Mouse (Mus musculus) heart, embryonic 14.5 days (tissue): ENCODE data around the gene OR5BS1P. TPM values are rescaled to one million over a fixed set of nuclear protein-coding genes. Genes with fewer than 3 reads are reported as not detected.

Source experiments
- ATAC-seq: fragments of 200-750 bp; cut with Nextera tagmentation; 2 replicates; pipeline ENCODE4 v1.8.0; 2017; ENCODE audit warnings: low read depth, moderate TSS enrichment; ENCODE audit not compliant: insufficient number of reproducible peaks, insufficient read depth, low FRiP score
- H3K27ac ChIP-seq, 2 experiments: fragments of 200-500 bp in 1 of 2; fragments of 300-500 bp in 1 of 2; sonication (generic) in 1 of 2; replicated peaks in 1 of 2; 2 replicates each; pipeline ENCODE4 v1.5.1; 2012 to 2014; ENCODE audit warnings: low read depth in 2 of 2, low read length in 2 of 2, control low read depth in 1 of 2, mild to moderate bottlenecking in 1 of 2, mixed read lengths in 1 of 2; ENCODE audit not compliant: control insufficient read depth in 1 of 2, insufficient read depth in 1 of 2
- H3K27me3 ChIP-seq: fragments of 300-500 bp; sonication (generic); 2 replicates; pipeline ENCODE4 v1.6.1; 2014; ENCODE audit warnings: mild to moderate bottlenecking, low read length, control low read depth; ENCODE audit not compliant: control insufficient read depth, insufficient read depth
- H3K36me3 ChIP-seq: fragments of 300-500 bp; sonication (generic); 2 replicates; pipeline ENCODE4 v1.6.1; 2014; ENCODE audit warnings: mild to moderate bottlenecking, control low read depth, low read length, mixed read lengths; ENCODE audit not compliant: control insufficient read depth, insufficient read depth
- H3K4me1 ChIP-seq, 2 experiments: fragments of 200-500 bp in 1 of 2; fragments of 300-500 bp in 1 of 2; sonication (generic) in 1 of 2; 2 replicates each; pipeline ENCODE4 v1.6.1; 2012 to 2014; ENCODE audit warnings: low read length in 2 of 2, control low read depth in 1 of 2, mixed read lengths in 1 of 2; ENCODE audit not compliant: control insufficient read depth in 2 of 2, insufficient read depth in 2 of 2
- H3K4me2 ChIP-seq: fragments of 300-500 bp; sonication (generic); 2 replicates; pipeline ENCODE4 v1.6.1; 2014; ENCODE audit warnings: mild to moderate bottlenecking, low read length
- H3K4me3 ChIP-seq, 2 experiments: fragments of 200-500 bp in 1 of 2; fragments of 300-500 bp in 1 of 2; sonication (generic) in 1 of 2; 2 replicates each; pipeline ENCODE4 v1.5.1; 2012 to 2014; ENCODE audit warnings: low read length in 2 of 2, mild to moderate bottlenecking in 2 of 2, control low read depth in 1 of 2, low read depth in 1 of 2, moderate library complexity in 1 of 2; ENCODE audit not compliant: control insufficient read depth in 1 of 2, insufficient read depth in 1 of 2
- H3K9ac ChIP-seq: fragments of 300-500 bp; sonication (generic); 2 replicates; pipeline ENCODE4 v1.6.1; 2014; ENCODE audit warnings: mild to moderate bottlenecking, low read length
- H3K9me3 ChIP-seq: fragments of 300-500 bp; sonication (generic); 2 replicates; pipeline ENCODE4 v1.6.1; 2016; ENCODE audit warnings: low read length, control low read depth; ENCODE audit not compliant: control insufficient read depth
- WGBS: fragments of 180-500 bp; shearing (Covaris S2); extraction: QIAGEN DNeasy Blood & Tissue Kit; methylation state at CpG from one replicate; pipeline ENCODE4 v1.1.7; 2014; 5-methylcytosine and 5-hydroxymethylcytosine counted together
- microRNA-seq: library from miRNA; unstranded; fragments of <30 nt; microRNA quantifications from one replicate; pipeline ENCODE4, GENCODE M21; 2016
- polyA plus RNA-seq: library from polyadenylated mRNA; unstranded; fragments of >200 nt; fragmentation: Nextera tagmentation; extraction: Ambion mirVana; gene quantifications from 2 replicates; pipeline ENCODE4 v1.2.1, GENCODE M21; 2014

Gene OR5BS1P
- polyA plus RNA-seq, 1 experiment from 2014 or later, result not detected

GRCm38 (mm10) chr15:98528066-98528563 is 58.4 kb downstream of the OR5BS1P start:
- no peak overlapping the region for H3K9ac ChIP-seq
- H3K4me1 ChIP-seq, result peaks cover 5 to 9% of the 10 kb centered on the region in 2 experiments
- H3K4me2 ChIP-seq, result no peak overlapping the region
- ATAC-seq, result no peak
- no peaks in the 10 kb centered on the region for H3K27me3 ChIP-seq
- H3K27ac ChIP-seq, result no peak overlapping the region
- WGBS, result 86% methylated on average over 5 of the region's 5 CpGs
- no peak overlapping the region for H3K4me3 ChIP-seq
- peaks cover 89% of the 10 kb centered on the region for H3K36me3 ChIP-seq
- H3K9me3 ChIP-seq, result no peaks in the 10 kb centered on the region

Small RNAs within 50 kb of the gene (microRNA-seq; reads per million reads assigned to microRNA genes)
- not detected for gene Mir1291

Other genes with a start within 250 kb of the OR5BS1P start
- gene Gm44579, start 248.9 kb upstream of the OR5BS1P start, polyA plus RNA-seq, result not detected in 2 replicates
- not detected in 2 replicates for gene Olfr287, start 248.8 kb upstream of the OR5BS1P start, polyA plus RNA-seq
- gene Olfr286, start 235.4 kb upstream of the OR5BS1P start, polyA plus RNA-seq, result not detected in 2 replicates
- not detected in 2 replicates for gene H1fnt, start 212.6 kb upstream of the OR5BS1P start, polyA plus RNA-seq
- gene Zfp641, start 173.7 kb upstream of the OR5BS1P start, polyA plus RNA-seq, result 1.5 and 1.6 TPM in 2 replicates
- not detected in 2 replicates for gene Olfr285, start 152.5 kb upstream of the OR5BS1P start, polyA plus RNA-seq
- not detected in 2 replicates for gene Olfr284, start 128.9 kb upstream of the OR5BS1P start, polyA plus RNA-seq
- not detected in 2 replicates for gene Olfr283, start 89.0 kb upstream of the OR5BS1P start, polyA plus RNA-seq
- not detected in 2 replicates for gene Olfr282, start 38.7 kb upstream of the OR5BS1P start, polyA plus RNA-seq
- not detected in 2 replicates for gene Olfr281, start 17.3 kb upstream of the OR5BS1P start, polyA plus RNA-seq
- gene Lalba, start 12.8 kb downstream of the OR5BS1P start, polyA plus RNA-seq, result 0.27 TPM in 1 of 2 replicates, not detected in the other
- not detected in 2 replicates for gene Olfr279, start 22.5 kb downstream of the OR5BS1P start, polyA plus RNA-seq
- 69.0 and 74.1 TPM in 2 replicates for gene Kansl2, start 64.4 kb downstream of the OR5BS1P start, polyA plus RNA-seq
- 34.0 and 39.2 TPM in 2 replicates for gene Ccnt1, start 101.0 kb downstream of the OR5BS1P start, polyA plus RNA-seq
- 0.53 and 0.66 TPM in 2 replicates for gene 4930415O20Rik, start 101.1 kb downstream of the OR5BS1P start, polyA plus RNA-seq
- 35.2 and 43.7 TPM in 2 replicates for gene Adcy6, start 140.2 kb downstream of the OR5BS1P start, polyA plus RNA-seq
- 6.1 and 6.6 TPM in 2 replicates for gene Cacnb3, start 160.9 kb downstream of the OR5BS1P start, polyA plus RNA-seq
- 16.9 and 18.2 TPM in 2 replicates for gene Ddx23, start 193.0 kb downstream of the OR5BS1P start, polyA plus RNA-seq
- gene Rnd1, start 207.6 kb downstream of the OR5BS1P start, polyA plus RNA-seq, result 0.61 and 1.3 TPM in 2 replicates
- gene Ccdc65, start 238.3 kb downstream of the OR5BS1P start, polyA plus RNA-seq, result 0.42 and 0.89 TPM in 2 replicates